Mouse (Mus musculus): ENCODE measurements at regions not wholly inside any gene's neighbourhood (a gene's known extent, or its start where the extent isn't known, plus 50 kb on each side); places are given as distances from the start of the nearest gene placed in this dataset.
A peak's percentile ranks its signal among the peaks of the same experiment; 100 is the strongest.

GRCm38 (mm10) chr12:79966289-79966615 lies 146.6 kb downstream of the Zfp36l1 start:
- no peak for TF ChIP-seq CTCF (conservative IDR thresholded peaks at IDR 0.05)
- no peak overlapping the region; the same call in 1 of the 2 replicates for H3K4me3 ChIP-seq
- DNase-seq (ENCODE audit: low spot score in 2 of 2), result no peak
- H3K27ac ChIP-seq, result peak overlapping the region; percentile 84

- peak; percentile 47 to 57 for DNase-seq (ENCODE audit: low spot score in 2 of 2)
- peak overlapping the region; percentile 57 for H3K4me3 ChIP-seq
- peak overlapping the region; percentile 84 for H3K27ac ChIP-seq
- TF ChIP-seq CTCF (conservative IDR thresholded peaks at IDR 0.05), result no peak
These were observed 147.1 kb downstream of the Zfp36l1 start for GRCm38 (mm10) chr12:79965471-79966288.

- TF ChIP-seq CTCF (conservative IDR thresholded peaks at IDR 0.05), result no peak
- H3K4me3 ChIP-seq, result no peak overlapping the region
- H3K27ac ChIP-seq, result no peak overlapping the region
- DNase-seq (ENCODE audit: low spot score in 2 of 2), result no peak
These were observed 149.3 kb downstream of the Zfp36l1 start for GRCm38 (mm10) chr12:79963443-79964025.

GRCm38 (mm10) chr12:79962649-79963236 lies 150.1 kb downstream of the Zfp36l1 start:
- TF ChIP-seq CTCF (conservative IDR thresholded peaks at IDR 0.05), result no peak
- Histone ChIP-seq H3K4me3 (no peak overlapping the region), H3K27ac (no peak overlapping the region)
- DNase-seq (ENCODE audit: low spot score in 2 of 2), result no peak

DNA sequence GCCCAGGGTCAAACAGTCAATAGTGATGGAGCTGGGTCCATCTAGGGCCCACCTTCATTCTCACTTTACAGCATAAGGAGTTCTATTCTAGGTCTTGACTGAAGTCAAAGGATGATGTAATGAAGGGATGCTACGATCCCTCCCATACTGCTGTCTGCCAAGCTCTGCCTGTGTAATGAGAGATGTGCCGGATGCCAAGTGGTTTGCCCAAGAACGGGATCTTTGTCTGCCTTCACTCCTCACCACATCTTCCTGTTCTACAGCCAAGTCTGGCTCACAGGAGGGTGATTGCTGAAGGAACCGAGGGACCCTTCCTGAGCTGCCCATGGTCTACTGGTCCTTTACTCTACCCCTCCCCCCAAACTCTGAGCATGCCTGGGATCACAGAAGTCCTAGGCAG lies 150.9 kb downstream of the Zfp36l1 start:
- TF ChIP-seq CTCF (conservative IDR thresholded peaks at IDR 0.05), result no peak
- Histone ChIP-seq H3K4me3 (no peak overlapping the region), H3K27ac (no peak overlapping the region)
- DNase-seq (ENCODE audit: low spot score in 2 of 2), result no peak

DNA sequence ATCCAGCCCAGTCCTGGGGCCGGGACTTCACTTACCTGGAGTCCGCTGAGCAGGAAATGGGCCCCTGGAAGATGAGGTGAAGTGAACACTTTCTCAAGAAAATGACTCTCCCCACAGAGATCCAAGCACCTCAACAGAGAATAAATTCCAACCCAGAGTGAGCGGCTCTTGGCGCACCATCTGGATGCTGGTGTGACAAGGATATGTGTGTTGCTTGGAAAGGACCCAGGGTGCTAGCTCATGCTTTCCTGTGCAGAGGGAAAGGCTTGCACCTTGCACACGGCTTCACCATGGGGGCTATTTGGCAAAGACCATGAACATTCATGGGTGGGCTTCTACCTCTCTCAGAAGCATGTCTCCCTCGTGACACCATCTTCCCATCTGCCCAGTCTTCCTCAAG lies 151.7 kb downstream of the Zfp36l1 start:
- Histone ChIP-seq H3K27ac (no peak overlapping the region), H3K4me3 (no peak overlapping the region)
- TF ChIP-seq CTCF (conservative IDR thresholded peaks at IDR 0.05), result no peak
- DNase-seq (ENCODE audit: low spot score in 2 of 2), result no peak

DNA sequence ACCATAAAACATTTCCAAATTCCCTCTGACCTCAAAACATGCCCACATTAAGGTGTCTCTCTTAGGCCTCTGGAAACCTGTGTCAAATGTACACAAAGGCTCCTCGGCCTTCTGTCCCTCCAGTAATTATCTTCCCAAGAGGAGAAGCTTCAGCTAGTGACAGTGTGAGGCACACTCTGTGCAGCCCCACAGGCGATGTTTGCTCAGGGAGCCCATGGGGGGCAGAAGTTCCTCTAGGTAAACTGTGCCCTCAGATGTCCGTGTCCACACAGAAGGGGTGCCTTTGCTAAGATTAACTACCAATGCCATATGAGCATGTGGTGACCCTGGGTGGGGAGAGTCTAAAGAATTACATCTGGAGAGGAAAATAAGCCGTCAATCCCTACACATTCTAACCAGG lies 152.4 kb downstream of the Zfp36l1 start:
- no peak for DNase-seq (ENCODE audit: low spot score in 2 of 2)
- H3K4me3 ChIP-seq, result no peak overlapping the region
- no peak for TF ChIP-seq CTCF (conservative IDR thresholded peaks at IDR 0.05)
- H3K27ac ChIP-seq, result no peak overlapping the region

GRCm38 (mm10) chr12:79959540-79960305 lies 153.1 kb downstream of the Zfp36l1 start:
- no peak for DNase-seq (ENCODE audit: low spot score in 2 of 2)
- TF ChIP-seq CTCF (conservative IDR thresholded peaks at IDR 0.05), result no peak
- H3K27ac ChIP-seq, result no peak overlapping the region
- H3K4me3 ChIP-seq, result no peak overlapping the region

DNA sequence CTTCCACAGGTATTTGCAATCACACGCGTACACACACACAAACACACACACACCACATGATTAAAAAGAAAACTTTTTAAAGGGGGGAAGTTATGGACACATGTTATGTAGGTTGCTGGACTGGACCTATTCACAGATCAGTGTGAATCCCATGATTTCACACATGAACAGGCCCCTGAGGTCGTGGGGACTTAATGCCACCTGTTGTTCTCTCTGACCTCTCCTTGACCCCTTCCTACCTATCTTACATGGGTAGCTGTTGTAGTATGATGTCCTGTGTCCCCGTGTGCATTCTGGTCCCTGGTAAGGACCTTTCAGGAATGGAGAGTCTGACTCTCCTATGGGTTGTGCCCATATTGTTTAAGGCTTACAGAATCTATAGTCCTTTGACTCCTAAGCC lies 155.6 kb downstream of the Zfp36l1 start:
- TF ChIP-seq CTCF (conservative IDR thresholded peaks at IDR 0.05), result no peak
- DNase-seq (ENCODE audit: low spot score in 2 of 2), result no peak
- no peak overlapping the region for H3K27ac ChIP-seq
- no peak overlapping the region for H3K4me3 ChIP-seq

GRCm38 (mm10) chr12:79956351-79956750 lies 156.5 kb downstream of the Zfp36l1 start:
- TF ChIP-seq CTCF (conservative IDR thresholded peaks at IDR 0.05), result no peak
- Histone ChIP-seq H3K27ac (no peak overlapping the region), H3K4me3 (no peak overlapping the region)
- no peak for DNase-seq (ENCODE audit: low spot score in 2 of 2)

DNA sequence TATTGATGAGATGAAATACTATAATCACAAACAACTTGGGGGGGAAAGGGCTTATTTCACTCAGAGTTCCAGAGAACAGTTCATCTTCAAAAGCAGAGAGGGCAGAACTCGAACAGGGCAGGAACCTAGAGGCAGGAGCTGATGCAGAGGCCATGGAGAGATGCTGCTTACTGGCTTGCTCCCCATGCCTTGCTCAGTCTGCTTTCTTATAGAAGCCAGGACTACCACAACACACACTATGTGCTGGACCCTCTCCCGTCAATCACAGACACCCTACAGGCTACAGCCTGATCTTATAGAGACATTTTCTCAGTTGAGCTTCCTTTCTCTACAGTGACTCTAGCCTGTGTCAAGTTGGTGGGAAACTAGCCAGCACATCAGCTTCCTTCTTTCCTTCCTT lies 157.3 kb downstream of the Zfp36l1 start:
- no peak overlapping the region for H3K27ac ChIP-seq
- TF ChIP-seq CTCF (conservative IDR thresholded peaks at IDR 0.05), result no peak
- H3K4me3 ChIP-seq, result no peak overlapping the region
- no peak for DNase-seq (ENCODE audit: low spot score in 2 of 2)

- DNase-seq (ENCODE audit: low spot score in 2 of 2), result no peak
- H3K4me3 ChIP-seq, result no peak overlapping the region
- no peak overlapping the region for H3K27ac ChIP-seq
- no peak for TF ChIP-seq CTCF (conservative IDR thresholded peaks at IDR 0.05)
These were observed 162.2 kb downstream of the Zfp36l1 start for GRCm38 (mm10) chr12:79950579-79951112.

All from layer of hippocampus, adult 2 months (tissue).